Mouse (Mus musculus) liver, embryonic 14.5 days (tissue): ENCODE measurements around the gene Git2. TPM values are rescaled to one million over a fixed set of nuclear protein-coding genes. Genes with fewer than 3 reads are reported as not detected.

Source experiments
- ATAC-seq: fragments of 200-750 bp; cut with Nextera tagmentation; 2 replicates; pipeline ENCODE4 v1.8.0; 2017; ENCODE audit warnings: moderate number of reproducible peaks, mild to moderate bottlenecking, moderate library complexity; ENCODE audit not compliant: insufficient read depth
- DNase-seq, 3 experiments: peaks; one replicate each; pipeline ENCODE4 v3.0.0-alpha.2; 2012 to 2013; ENCODE audit warnings: low read depth in 3 of 3, low spot score in 3 of 3
- H3K27ac ChIP-seq: fragments of 300-500 bp; sonication (generic); 2 replicates; pipeline ENCODE4 v1.5.1; 2014; ENCODE audit warnings: moderate library complexity, mild to moderate bottlenecking, control low read depth, inconsistent platforms
- H3K27me3 ChIP-seq: fragments of 300-500 bp; sonication (generic); 2 replicates; pipeline ENCODE4 v1.6.1; 2014; ENCODE audit warnings: mild to moderate bottlenecking, low read length, moderate library complexity; ENCODE audit not compliant: control insufficient read depth, insufficient read depth
- H3K36me3 ChIP-seq: fragments of 300-500 bp; sonication (generic); replicated peaks from 2 replicates; pipeline ENCODE4 v1.6.1; 2014; ENCODE audit warnings: low read depth; ENCODE audit not compliant: control insufficient read depth, insufficient read depth
- H3K4me1 ChIP-seq, 2 experiments: fragments of 200-500 bp in 1 of 2; fragments of 300-500 bp in 1 of 2; sonication (generic) in 1 of 2; replicated peaks; 2 replicates each; pipeline ENCODE4 v1.6.1; 2012 to 2014; ENCODE audit warnings: antibody characterized with exemption in 1 of 2, inconsistent platforms in 1 of 2, low read length in 1 of 2; ENCODE audit not compliant: control insufficient read depth in 2 of 2, insufficient read depth in 2 of 2
- H3K4me2 ChIP-seq: fragments of 300-500 bp; sonication (generic); 2 replicates; pipeline ENCODE4 v1.6.1; 2014; ENCODE audit warnings: low read depth, mild to moderate bottlenecking, control low read depth, moderate library complexity
- H3K4me3 ChIP-seq, 2 experiments: fragments of 200-500 bp in 1 of 2; fragments of 300-500 bp in 1 of 2; sonication (generic) in 1 of 2; 2 replicates each; pipeline ENCODE4 v1.5.1; 2012 to 2014; ENCODE audit warnings: low read depth in 2 of 2, low read length in 2 of 2, mild to moderate bottlenecking in 2 of 2, control low read depth in 1 of 2, inconsistent platforms in 1 of 2, moderate library complexity in 1 of 2; ENCODE audit not compliant: insufficient read depth in 1 of 2
- H3K9ac ChIP-seq: fragments of 300-500 bp; sonication (generic); replicated peaks from 2 replicates; pipeline ENCODE4 v1.6.1; 2014; ENCODE audit warnings: mild to moderate bottlenecking, control low read depth, moderate library complexity
- H3K9me3 ChIP-seq: fragments of 300-500 bp; sonication (generic); 2 replicates; pipeline ENCODE4 v1.6.1; 2016; ENCODE audit warnings: low read length, mixed read lengths; ENCODE audit not compliant: control insufficient read depth
- CTCF ChIP-seq: IDR thresholded peaks from 2 replicates; pipeline ENCODE4 v1.5.1; 2016; ENCODE audit warnings: antibody characterized with exemption, low read depth, control low read depth
- EP300 ChIP-seq: IDR thresholded peaks from 2 replicates; pipeline ENCODE4 v1.6.1; 2016; ENCODE audit warnings: antibody characterized with exemption, low read depth
- WGBS: fragments of 180-500 bp; shearing (Covaris S2); extraction: QIAGEN DNeasy Blood & Tissue Kit; methylation state at CpG from one replicate; pipeline ENCODE4 v1.1.7; 2014; ENCODE audit not compliant: insufficient replicate concordance; 5-methylcytosine and 5-hydroxymethylcytosine counted together
- polyA plus RNA-seq, 2 experiments: library from polyadenylated mRNA; depleted of rRNA in 1 of 2; stranded (reverse) in 1 of 2; unstranded in 1 of 2; fragments of >200 nt; fragmentation: Nextera tagmentation in 1 of 2; extraction: Ambion mirVana in 1 of 2; gene quantifications; 2 replicates each; pipeline versions ENCODE4 v1.2.1 to v1.2.3; 2012 to 2014

Git2 gene
- polyA plus RNA-seq, 2 experiments: 12.1 to 13.7 TPM

DNA sequence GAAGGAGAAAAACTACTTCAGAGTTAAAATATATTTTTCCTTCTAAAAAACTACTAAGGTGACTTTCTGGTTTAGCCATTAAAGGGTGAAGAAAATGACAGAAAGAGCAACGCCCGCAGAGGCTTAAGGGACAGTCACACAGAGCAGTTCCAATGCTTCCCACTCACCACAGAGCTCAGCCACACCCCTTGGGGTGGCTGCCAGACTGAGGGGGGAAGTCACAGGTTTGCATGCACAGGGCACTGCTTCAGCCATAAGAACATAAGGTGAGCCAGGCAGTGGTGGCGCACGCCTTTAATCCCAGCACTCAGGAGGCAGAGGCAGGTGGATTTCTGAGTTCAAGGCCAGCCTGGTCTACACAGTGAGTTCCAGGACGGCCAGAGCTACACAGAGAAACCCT, 29.7 kb downstream of the Git2 start:
- no peak for TF ChIP-seq CTCF
- no peak for TF ChIP-seq EP300
- no peaks in the 10 kb centered on the region for H3K9me3 ChIP-seq
- no peaks in the 10 kb centered on the region for H3K4me1 ChIP-seq
- H3K4me3 ChIP-seq: no peak overlapping the region
- H3K27me3 ChIP-seq: no peaks in the 10 kb centered on the region
- DNase-seq (no peak), ATAC-seq (no peak)
- H3K36me3 ChIP-seq: peaks cover 31% of the 10 kb centered on the region
- H3K4me2 ChIP-seq: no peak overlapping the region
- no peak overlapping the region for H3K9ac ChIP-seq
- 68% methylated on average over 5 of the region's 5 CpGs for WGBS
- H3K27ac ChIP-seq: no peak overlapping the region

DNA sequence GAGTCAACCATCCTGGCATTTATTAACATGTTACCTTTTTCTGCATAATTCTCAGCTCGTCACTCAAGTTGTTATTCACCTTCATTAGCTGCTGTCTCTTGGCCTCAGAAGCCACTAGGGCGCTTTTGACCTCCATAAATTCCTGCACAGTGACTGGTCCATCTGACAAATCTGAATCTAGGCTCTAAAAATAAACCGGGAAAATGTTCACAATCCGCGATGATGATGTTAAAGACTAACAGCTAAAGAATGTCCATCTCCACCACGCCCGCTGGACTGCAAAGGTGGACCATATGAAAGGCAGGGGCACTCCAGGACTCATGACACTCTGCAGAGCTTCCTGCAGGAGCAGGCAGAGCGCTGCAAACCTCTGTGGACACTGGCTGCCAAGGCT, 31.6 kb downstream of the Git2 start:
- 81% methylated on average over 8 of the region's 8 CpGs for WGBS
- Histone ChIP-seq H3K9me3 (no peaks in the 10 kb centered on the region), H3K27ac (no peak overlapping the region), H3K9ac (no peak overlapping the region), H3K27me3 (no peaks in the 10 kb centered on the region), H3K4me2 (no peak overlapping the region), H3K4me3 (no peak overlapping the region), H3K36me3 (peaks cover 31% of the 10 kb centered on the region), H3K4me1 (no peaks in the 10 kb centered on the region)
- ATAC-seq (no peak), DNase-seq (no peak)
- TF ChIP-seq EP300 (no peak), CTCF (no peak)

DNA sequence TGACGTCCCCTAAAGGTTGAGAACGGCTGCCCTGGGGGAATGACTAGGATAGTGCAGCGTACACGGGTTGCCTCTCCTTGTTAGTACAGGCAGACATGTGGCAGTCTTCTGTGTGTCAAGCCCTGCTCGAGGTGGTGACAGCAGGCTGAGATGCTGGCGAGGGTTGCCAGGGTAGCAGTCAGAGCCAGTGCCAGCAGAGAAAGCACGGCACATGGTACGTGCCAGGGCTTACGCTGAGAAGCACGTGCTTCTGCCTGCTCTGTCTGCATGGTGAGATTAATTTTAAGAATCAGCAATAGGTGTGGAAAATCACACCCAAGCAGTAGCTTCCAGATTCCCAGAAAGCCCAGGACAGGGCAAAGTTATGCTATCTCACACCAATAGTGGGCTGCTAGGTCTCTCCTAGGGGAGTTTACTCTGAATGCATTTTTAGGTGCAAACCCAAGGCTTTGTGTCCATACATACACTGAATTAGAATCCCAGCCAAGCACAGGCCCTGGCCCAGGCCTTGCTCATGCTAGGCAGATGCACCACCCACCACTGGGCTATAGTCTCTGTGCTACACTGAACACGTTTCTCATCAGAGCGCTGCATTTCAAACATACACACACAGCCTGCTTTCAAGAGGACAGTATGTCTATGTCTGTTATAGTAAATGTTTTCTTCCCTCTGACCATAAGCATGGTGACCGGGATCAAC, 32.2 kb downstream of the Git2 start:
- no peaks in the 10 kb centered on the region for H3K9me3 ChIP-seq
- 0 out of 4 replicates have a peak, but pooled peaks cover 0 to 2% of the 10 kb centered on the region in 2 experiments for H3K4me1 ChIP-seq
- H3K4me2 ChIP-seq: no peak overlapping the region
- no peak overlapping the region for H3K9ac ChIP-seq
- no peak for TF ChIP-seq EP300
- TF ChIP-seq CTCF: no peak
- H3K27me3 ChIP-seq: no peaks in the 10 kb centered on the region
- peaks cover 33% of the 10 kb centered on the region for H3K36me3 ChIP-seq
- 82% methylated on average over 13 of the region's 13 CpGs for WGBS
- H3K4me3 ChIP-seq: no peak overlapping the region
- DNase-seq: no peak
- no peak for ATAC-seq
- H3K27ac ChIP-seq: no peak overlapping the region

DNA sequence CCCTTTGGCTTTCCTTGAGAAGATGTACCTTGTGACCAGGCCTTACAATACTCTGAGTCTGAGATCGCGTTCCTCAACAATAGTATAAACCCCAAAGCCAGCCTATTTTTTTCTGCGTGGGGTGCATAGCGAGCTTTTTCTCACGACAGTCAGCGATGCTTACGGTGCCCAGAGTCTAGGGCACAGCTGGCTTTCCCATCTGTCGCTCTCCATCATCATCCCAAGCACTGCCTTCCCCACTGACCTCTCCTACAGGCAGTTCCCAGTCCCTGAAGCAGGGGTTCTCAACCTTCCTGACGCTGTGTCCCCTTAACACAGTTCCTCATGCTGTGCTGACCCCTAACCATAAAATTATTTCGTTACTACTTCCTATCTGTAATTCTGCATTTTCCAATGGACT, 32.7 kb downstream of the Git2 start:
- DNase-seq (no peak), ATAC-seq (no peak)
- Histone ChIP-seq H3K9ac (no peak overlapping the region), H3K36me3 (peaks cover 32% of the 10 kb centered on the region), H3K4me2 (no peak overlapping the region), H3K4me3 (no peak overlapping the region), H3K9me3 (no peaks in the 10 kb centered on the region), H3K27ac (no peak overlapping the region), H3K27me3 (no peaks in the 10 kb centered on the region), H3K4me1 (0 out of 4 replicates have a peak, but pooled peaks cover 0 to 2% of the 10 kb centered on the region in 2 experiments)
- TF ChIP-seq EP300 (no peak), CTCF (no peak)
- 81% methylated on average over 10 of the region's 10 CpGs for WGBS

DNA sequence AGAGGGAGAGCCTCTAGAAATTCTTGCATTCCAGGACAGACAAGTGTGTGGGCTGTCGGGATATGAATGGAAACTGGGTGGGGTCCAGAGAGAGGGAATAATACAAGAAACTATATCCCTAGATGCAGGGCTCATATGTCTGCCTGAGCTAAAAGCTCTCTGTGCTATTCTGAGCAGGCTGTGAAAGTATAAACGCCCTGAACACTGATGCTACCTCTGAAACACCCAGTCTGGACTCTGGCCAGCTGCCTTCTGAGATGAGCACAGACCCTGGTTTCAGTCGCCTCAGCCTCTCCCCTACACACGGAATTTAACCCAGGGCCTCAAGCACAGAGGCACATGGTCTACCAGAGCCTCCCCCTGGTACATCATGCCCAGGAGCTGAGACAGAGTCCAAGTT, 34.7 kb downstream of the Git2 start:
- 69% methylated on average over 4 of the region's 4 CpGs for WGBS
- no peak for TF ChIP-seq CTCF
- TF ChIP-seq EP300: no peak
- 0 out of 4 replicates have a peak, but pooled peaks cover 0 to 2% of the 10 kb centered on the region in 2 experiments for H3K4me1 ChIP-seq
- ATAC-seq: no peak
- H3K36me3 ChIP-seq: peaks cover 37% of the 10 kb centered on the region
- H3K9me3 ChIP-seq: no peaks in the 10 kb centered on the region
- H3K27me3 ChIP-seq: no peaks in the 10 kb centered on the region
- no peak overlapping the region for H3K9ac ChIP-seq
- DNase-seq: no peak
- H3K27ac ChIP-seq: no peak overlapping the region
- H3K4me3 ChIP-seq: no peak overlapping the region
- no peak overlapping the region for H3K4me2 ChIP-seq
